21 mouse cellular contexts compared by ENCODE assay signal in the genomic region with DNA sequence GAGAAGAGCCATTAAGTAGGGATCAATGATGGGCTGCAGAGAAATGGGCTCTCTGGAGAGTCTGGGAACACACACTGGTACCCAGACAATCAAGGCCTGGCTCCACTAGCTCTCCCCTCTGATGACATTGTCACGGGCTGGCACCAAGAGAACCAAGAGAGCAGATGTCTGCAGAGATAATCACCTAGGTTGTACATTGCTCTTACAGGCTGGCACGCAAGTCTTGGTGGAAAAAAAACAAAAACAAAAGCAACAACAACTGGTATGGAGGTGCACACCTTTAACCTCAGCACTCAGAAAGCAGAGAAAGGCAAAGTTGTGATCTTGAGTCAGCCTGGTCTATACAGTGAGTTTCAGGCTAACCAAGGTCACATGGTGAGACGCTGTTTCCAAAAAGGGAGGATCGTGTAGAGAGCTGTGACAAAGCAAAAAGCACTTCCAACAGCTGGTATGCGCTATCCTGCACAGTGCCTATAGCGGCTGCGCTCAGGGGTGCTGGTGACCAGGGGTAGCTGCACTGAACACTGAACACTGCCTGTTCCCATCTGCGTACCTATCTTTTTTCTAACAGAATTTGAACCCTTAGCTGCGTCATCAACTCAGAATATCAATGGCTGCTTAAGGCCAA. TPM values are rescaled to one million over a fixed set of nuclear protein-coding genes. Genes with fewer than 3 reads are reported as not detected.
DNase-seq lines count a peak whose midpoint lies in the region; ATAC-seq lines count a peak whose summit lies in the region.
"Had no signal": no experiment of that assay in that cellular context is flagged by ENCODE, and none has a peak within 500 bp of the region (broad histone marks: within the 10 kb centered on the region; RNA-seq: fewer than 3 reads in every experiment).

No protein-coding gene starts in this region.

- no peaks in the 10 kb centered on the region for H3K27me3 ChIP-seq in midbrain, embryonic 16.5 days (ENCODE audit: control insufficient read depth, insufficient read depth, low read depth, low read length)
- no peaks in the 10 kb centered on the region for H3K27me3 ChIP-seq in midbrain, embryonic 15.5 days (replicated peaks)
- no peaks in the 10 kb centered on the region for H3K27me3 ChIP-seq in liver, embryonic 16.5 days (ENCODE audit: control insufficient read depth, insufficient read depth, low read depth, low read length)
- H3K27me3 ChIP-seq in hindbrain, embryonic 16.5 days (replicated peaks; ENCODE audit: control insufficient read depth, insufficient read depth, low read length) = no peaks in the 10 kb centered on the region
- H3K27me3 ChIP-seq: hindbrain, embryonic 15.5 days; limb, embryonic 15.5 days had no signal

- H3K9me3 ChIP-seq in midbrain, embryonic 16.5 days (replicated peaks; ENCODE audit: control insufficient read depth, low read length, poor library complexity, severe bottlenecking) = no peaks in the 10 kb centered on the region
- no peaks in the 10 kb centered on the region for H3K9me3 ChIP-seq in midbrain, embryonic 15.5 days
- no peaks in the 10 kb centered on the region for H3K9me3 ChIP-seq in liver, embryonic 16.5 days (replicated peaks; ENCODE audit: control insufficient read depth, low read length)
- no peaks in the 10 kb centered on the region for H3K9me3 ChIP-seq in hindbrain, embryonic 16.5 days (ENCODE audit: control insufficient read depth, low read length)
- H3K9me3 ChIP-seq: embryonic facial prominence, embryonic 13.5 days; heart, embryonic 13.5 days; hindbrain, embryonic 15.5 days; limb, embryonic 15.5 days had no signal

- no peaks in the 10 kb centered on the region for H3K36me3 ChIP-seq in midbrain, embryonic 16.5 days (ENCODE audit: control insufficient read depth, insufficient read depth, low read length)
- no peaks in the 10 kb centered on the region for H3K36me3 ChIP-seq in midbrain, embryonic 15.5 days (replicated peaks)
- H3K36me3 ChIP-seq in liver, embryonic 16.5 days (ENCODE audit: control insufficient read depth, insufficient read depth) = no peaks in the 10 kb centered on the region
- H3K36me3 ChIP-seq in hindbrain, embryonic 16.5 days (ENCODE audit: control insufficient read depth, insufficient read depth, low read length) = no peaks in the 10 kb centered on the region
- H3K36me3 ChIP-seq: embryonic facial prominence, embryonic 13.5 days; heart, embryonic 13.5 days; hindbrain, embryonic 15.5 days; limb, embryonic 15.5 days had no signal

- WGBS in midbrain, embryonic 16.5 days = 90% methylated on average over 9 of the region's 9 CpGs
- 89% methylated on average over 9 of the region's 9 CpGs for WGBS in midbrain, embryonic 15.5 days
- WGBS in liver, embryonic 16.5 days (ENCODE audit: insufficient replicate concordance) = 46% methylated on average over 9 of the region's 9 CpGs
- WGBS in hindbrain, embryonic 16.5 days = 90% methylated on average over 9 of the region's 9 CpGs

- 0 out of 2 replicates have a peak, but pooled peaks have one; percentile 50 for ATAC-seq in midbrain, embryonic 16.5 days
- no peak for ATAC-seq in midbrain, embryonic 15.5 days (replicated peaks)
- peak; percentile 84 for ATAC-seq in liver, embryonic 16.5 days (ENCODE audit: low read depth)
- ATAC-seq in hindbrain, embryonic 16.5 days = no peak
- ATAC-seq: forebrain, postnatal 0 days; lung, postnatal 0 days had no signal

- H3K4me1 ChIP-seq in midbrain, embryonic 16.5 days (ENCODE audit: control insufficient read depth, insufficient read depth, low read length) = peaks cover 4% of the 10 kb centered on the region
- peaks cover 7% of the 10 kb centered on the region for H3K4me1 ChIP-seq in midbrain, embryonic 15.5 days
- peaks cover 41% of the 10 kb centered on the region for H3K4me1 ChIP-seq in liver, embryonic 16.5 days (ENCODE audit: control insufficient read depth, low read depth, low read length)
- peaks cover 5% of the 10 kb centered on the region; the same call in 1 of the 2 replicates for H3K4me1 ChIP-seq in hindbrain, embryonic 16.5 days (ENCODE audit: control insufficient read depth, insufficient read depth, low read depth, low read length)

- H3K9ac ChIP-seq in midbrain, embryonic 16.5 days (ENCODE audit: low read depth, low read length) = no peak overlapping the region
- H3K9ac ChIP-seq in midbrain, embryonic 15.5 days = no peak overlapping the region
- peak overlapping the region; percentile 22; the same call in 1 of the 2 replicates for H3K9ac ChIP-seq in liver, embryonic 16.5 days (ENCODE audit: low read depth, low read length)
- no peak overlapping the region for H3K9ac ChIP-seq in hindbrain, embryonic 16.5 days (ENCODE audit: low read depth, low read length)
- H3K9ac ChIP-seq: embryonic facial prominence, embryonic 13.5 days; forebrain, postnatal 0 days; heart, embryonic 13.5 days; hindbrain, embryonic 15.5 days; limb, embryonic 15.5 days had no signal

- no peak overlapping the region for H3K27ac ChIP-seq in midbrain, embryonic 16.5 days (ENCODE audit: low read length)
- no peak overlapping the region for H3K27ac ChIP-seq in midbrain, embryonic 15.5 days
- H3K27ac ChIP-seq in liver, embryonic 16.5 days (ENCODE audit: low read length) = peak overlapping the region; percentile 51
- H3K27ac ChIP-seq in hindbrain, embryonic 16.5 days (ENCODE audit: low read depth, low read length) = no peak overlapping the region
- H3K27ac ChIP-seq: embryonic facial prominence, embryonic 13.5 days; heart, embryonic 13.5 days; hindbrain, embryonic 15.5 days; limb, embryonic 15.5 days had no signal

- no peak overlapping the region for H3K4me3 ChIP-seq in midbrain, embryonic 16.5 days (ENCODE audit: low read depth, low read length)
- no peak overlapping the region for H3K4me3 ChIP-seq in midbrain, embryonic 15.5 days
- H3K4me3 ChIP-seq in liver, embryonic 16.5 days (ENCODE audit: low read depth, low read length) = no peak overlapping the region
- no peak overlapping the region for H3K4me3 ChIP-seq in hindbrain, embryonic 16.5 days (ENCODE audit: low read length)
- H3K4me3 ChIP-seq: embryonic facial prominence, embryonic 13.5 days; heart, embryonic 13.5 days; hindbrain, embryonic 15.5 days; limb, embryonic 15.5 days had no signal

- DNase-seq in induced T-regulatory cell, adult 2 months (ENCODE audit: low read depth) = peak; percentile 74
- no peak for DNase-seq in embryo, embryonic 10 days (ENCODE audit: low spot score)
- no peak for DNase-seq in kidney, postnatal 25 days
- DNase-seq in testis, postnatal 10 days (ENCODE audit: low spot score) = no peak
- DNase-seq: cerebellum, adult 8-10 months; forebrain, postnatal 0 days; heart, adult 11 months; heart, postnatal 36 days; kidney, adult 11 months; layer of hippocampus, postnatal 36 days; retina, postnatal 1 day; thymus, postnatal 36 days had no signal

- no peak overlapping the region for H3K4me2 ChIP-seq in midbrain, embryonic 16.5 days (ENCODE audit: low read length)
- no peak overlapping the region for H3K4me2 ChIP-seq in midbrain, embryonic 15.5 days
- H3K4me2 ChIP-seq in liver, embryonic 16.5 days (ENCODE audit: low read depth, low read length) = peak overlapping the region; percentile 50
- no peak overlapping the region for H3K4me2 ChIP-seq in hindbrain, embryonic 16.5 days (ENCODE audit: low read length)
- H3K4me2 ChIP-seq: embryonic facial prominence, embryonic 13.5 days; heart, embryonic 13.5 days; hindbrain, embryonic 15.5 days; limb, embryonic 15.5 days had no signal

RNA-seq across cellular contexts. Expression of gene Rap1gap2, which starts 50.0 kb away (rescaled TPM):
- polyA plus RNA-seq in midbrain, embryonic 16.5 days (2015; fragmentation: Nextera tagmentation; extraction: Ambion mirVana) = 17.1 and 18.3 TPM in 2 replicates
- polyA plus RNA-seq in midbrain, embryonic 15.5 days (2015; fragmentation: Nextera tagmentation; extraction: Ambion mirVana) = 14.5 and 15.8 TPM in 2 replicates
- polyA plus RNA-seq in liver, embryonic 16.5 days (2015; fragmentation: Nextera tagmentation; extraction: Ambion mirVana) = 0.63 and 1.2 TPM in 2 replicates
- 13.7 and 15.0 TPM in 2 replicates for polyA plus RNA-seq in hindbrain, embryonic 16.5 days (2015; fragmentation: Nextera tagmentation; extraction: Ambion mirVana)

RNA-seq across cellular contexts. Expression of gene Ccdc92b, which starts 58.7 kb away (rescaled TPM):
- 2.6 and 3.3 TPM in 2 replicates for polyA plus RNA-seq in midbrain, embryonic 16.5 days (2015; fragmentation: Nextera tagmentation; extraction: Ambion mirVana)
- polyA plus RNA-seq in midbrain, embryonic 15.5 days (2015; fragmentation: Nextera tagmentation; extraction: Ambion mirVana) = 3.3 and 4.0 TPM in 2 replicates
- 8.3 and 10.4 TPM in 2 replicates for polyA plus RNA-seq in liver, embryonic 16.5 days (2015; fragmentation: Nextera tagmentation; extraction: Ambion mirVana)
- polyA plus RNA-seq in hindbrain, embryonic 16.5 days (2015; fragmentation: Nextera tagmentation; extraction: Ambion mirVana) = 2.5 and 2.9 TPM in 2 replicates

Comparison
In these comparisons a context has a peak if more than half of its experiments do, and no peak if none do; other contexts are left out.
1. ATAC-seq: peak in midbrain, embryonic 16.5 days (single experiment) and liver, embryonic 16.5 days (single experiment); none in midbrain, embryonic 15.5 days (single experiment) and hindbrain, embryonic 16.5 days (single experiment).